Mouse (Mus musculus): ENCODE measurements around the gene Esyt2. TPM values are rescaled to one million over a fixed set of nuclear protein-coding genes. Genes with fewer than 3 reads are reported as not detected.

The Esyt2 gene
- total and polyA plus RNA-seq, 3 experiments, result 7.5 to 27.8 (median 24.6) TPM

DNA sequence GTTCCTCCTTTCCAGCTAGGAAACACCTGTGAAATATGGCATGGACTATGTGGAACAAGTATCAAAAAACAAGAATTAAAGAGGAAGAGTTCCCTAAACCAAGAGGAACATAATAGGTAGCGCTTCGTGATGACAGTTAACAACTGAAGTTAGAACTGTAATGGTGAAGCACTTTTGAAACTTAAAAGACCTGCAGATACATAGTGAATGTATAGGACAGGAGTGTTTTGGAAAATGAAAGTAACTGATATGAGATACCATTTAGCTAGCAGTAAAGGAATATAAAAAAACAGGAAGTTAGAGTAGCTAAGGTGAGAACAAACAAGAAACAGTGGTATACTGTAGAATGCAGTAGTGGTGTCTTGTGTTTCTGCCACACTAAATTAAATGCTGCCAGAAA, 1.9 kb downstream of the Esyt2 start:
- H3K4me1 ChIP-seq (ENCODE audit: control insufficient read depth, insufficient read depth, low read length), result no peaks in the 10 kb centered on the region; the same call in 1 of the 2 replicates
- H3K36me3 ChIP-seq (ENCODE audit: control insufficient read depth, insufficient read depth, low read length), result no peaks in the 10 kb centered on the region; the same call in 1 of the 2 replicates
- H3K27ac ChIP-seq, result no peak overlapping the region; the same call in 1 of the 2 replicates
- H3K79me2 ChIP-seq (replicated peaks; ENCODE audit: control insufficient read depth, insufficient read depth, low read length), result peaks cover 2% of the 10 kb centered on the region
- no peak for TF ChIP-seq EP300 (IDR thresholded peaks at IDR 0.05; ENCODE audit: insufficient read depth, low read depth, low read length)
- TF ChIP-seq POLR2A (IDR thresholded peaks at IDR 0.05; ENCODE audit: insufficient read depth, low read depth, low read length), result no peak
- TF ChIP-seq CTCF (IDR thresholded peaks at IDR 0.05), result no peak
- peak overlapping the region; percentile 98; the same call in 1 of the 2 replicates for H3K4me3 ChIP-seq
- 70% methylated on average over 2 of the region's 2 CpGs for WGBS
- H3K9ac ChIP-seq (ENCODE audit: low read depth, low read length), result no peak overlapping the region
- intact Hi-C loops (cut with DNase I), result loop anchor here (5.0 kb wide), 3 partner anchors 34 to 339 kb away; partner anchors contain the start of gene Zfp386
- no peaks in the 10 kb centered on the region for H3K27me3 ChIP-seq (ENCODE audit: control insufficient read depth, insufficient read depth, low read length)
- DNase-seq, result no peak

DNA sequence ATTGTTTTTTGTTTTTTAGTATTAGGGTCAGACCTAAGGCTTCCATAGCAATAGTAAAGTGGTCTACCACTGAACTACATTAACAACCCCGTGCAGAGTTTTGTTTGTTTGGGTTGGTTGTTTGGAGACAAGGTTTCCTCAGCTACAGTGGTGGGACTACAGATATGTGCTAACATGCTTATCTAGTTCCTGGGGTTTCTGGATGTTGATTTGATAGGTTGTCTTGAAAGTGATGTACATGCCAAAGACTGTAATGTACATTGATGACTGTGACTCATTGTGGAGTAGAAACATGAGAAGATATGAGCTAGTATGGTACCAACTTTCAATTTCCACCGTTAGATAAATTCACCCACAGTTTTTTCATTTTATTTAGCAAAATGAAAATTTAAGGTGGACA, 2.5 kb downstream of the Esyt2 start:
- intact Hi-C loops (cut with DNase I), result loop anchor here (5.0 kb wide), 3 partner anchors 34 to 339 kb away; partner anchors contain the start of gene Zfp386
- H3K27me3 ChIP-seq (ENCODE audit: control insufficient read depth, insufficient read depth, low read length), result no peaks in the 10 kb centered on the region
- no peak for TF ChIP-seq EP300 (IDR thresholded peaks at IDR 0.05; ENCODE audit: insufficient read depth, low read depth, low read length)
- TF ChIP-seq POLR2A (IDR thresholded peaks at IDR 0.05; ENCODE audit: insufficient read depth, low read depth, low read length), result no peak
- no peak for TF ChIP-seq CTCF (IDR thresholded peaks at IDR 0.05)
- 48% methylated on average over 2 of the region's 2 CpGs for WGBS
- no peak overlapping the region for H3K27ac ChIP-seq
- H3K4me3 ChIP-seq, result no peak overlapping the region
- no peak for DNase-seq
- peaks cover 4% of the 10 kb centered on the region for H3K79me2 ChIP-seq (replicated peaks; ENCODE audit: control insufficient read depth, insufficient read depth, low read length)
- H3K36me3 ChIP-seq (ENCODE audit: control insufficient read depth, insufficient read depth, low read length), result no peaks in the 10 kb centered on the region; the same call in 1 of the 2 replicates
- H3K9ac ChIP-seq (ENCODE audit: low read depth, low read length), result no peak overlapping the region
- H3K4me1 ChIP-seq (ENCODE audit: control insufficient read depth, insufficient read depth, low read length), result no peaks in the 10 kb centered on the region; the same call in 1 of the 2 replicates

DNA sequence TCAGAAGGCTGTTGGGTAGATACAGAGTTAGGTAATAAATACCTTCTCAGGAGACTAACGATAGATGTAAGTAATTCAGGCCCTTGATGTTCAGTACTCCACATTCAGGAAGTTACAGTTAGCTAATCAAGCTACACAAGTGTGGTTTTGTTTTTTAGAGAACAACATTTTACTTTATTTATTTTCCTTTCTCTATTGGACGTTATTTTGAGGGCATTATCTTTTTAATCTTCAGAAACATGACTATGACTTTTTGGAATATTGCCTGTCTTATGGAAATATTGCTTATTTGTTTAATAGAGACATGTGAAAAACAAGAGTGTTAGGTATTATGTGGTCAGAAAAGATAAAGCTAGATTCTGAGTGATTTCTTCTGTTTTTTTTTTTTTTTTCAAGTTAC, 12.2 kb downstream of the Esyt2 start:
- WGBS, result 24% methylated on average over 2 of the region's 2 CpGs
- H3K4me1 ChIP-seq (ENCODE audit: control insufficient read depth, insufficient read depth, low read length), result peaks cover 7% of the 10 kb centered on the region
- peaks cover 5% of the 10 kb centered on the region for H3K36me3 ChIP-seq (ENCODE audit: control insufficient read depth, insufficient read depth, low read length)
- DNase-seq, result no peak
- H3K9ac ChIP-seq (ENCODE audit: low read depth, low read length), result no peak overlapping the region
- H3K27me3 ChIP-seq (ENCODE audit: control insufficient read depth, insufficient read depth, low read length), result no peaks in the 10 kb centered on the region
- intact Hi-C loops (cut with DNase I), result no loop called here
- no peak overlapping the region for H3K4me3 ChIP-seq
- TF ChIP-seq CTCF (IDR thresholded peaks at IDR 0.05) (no peak), POLR2A (IDR thresholded peaks at IDR 0.05; ENCODE audit: insufficient read depth, low read depth, low read length) (no peak), EP300 (IDR thresholded peaks at IDR 0.05; ENCODE audit: insufficient read depth, low read depth, low read length) (no peak)
- peak overlapping the region; percentile 67 for H3K27ac ChIP-seq
- peaks cover 4% of the 10 kb centered on the region; the same call in 1 of the 2 replicates for H3K79me2 ChIP-seq (replicated peaks; ENCODE audit: control insufficient read depth, insufficient read depth, low read length)

DNA sequence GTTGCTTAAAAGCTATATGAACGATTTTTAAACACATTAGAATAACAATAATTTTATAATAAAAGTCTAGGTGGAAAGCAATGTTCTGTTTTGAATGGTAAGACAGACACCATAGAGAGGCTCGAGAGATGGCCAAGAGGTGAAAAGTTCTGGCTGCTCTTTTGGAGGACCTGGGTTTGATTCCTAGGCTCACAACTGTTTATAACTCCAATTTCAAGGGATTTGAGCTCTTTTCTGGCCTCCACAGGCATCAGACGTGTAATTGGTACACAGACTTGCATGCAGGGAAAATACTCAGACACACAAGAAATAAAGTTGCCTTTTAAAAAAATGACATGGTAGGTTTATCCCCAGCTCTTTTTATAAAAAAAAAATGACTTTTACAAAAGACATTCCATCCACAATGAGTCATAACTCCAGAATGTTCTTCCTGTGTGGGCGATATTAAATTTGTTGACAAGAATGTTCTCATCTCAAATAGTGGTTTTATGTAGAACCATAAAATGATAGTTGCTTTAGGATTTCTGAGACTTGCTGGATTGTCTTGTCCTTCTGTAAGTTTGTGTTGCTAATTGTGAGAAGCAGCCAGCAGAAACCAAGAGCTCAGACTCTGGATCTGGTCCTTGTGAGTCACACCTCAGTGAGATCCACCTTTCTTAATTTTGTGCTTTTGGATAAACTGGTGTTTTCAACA, 12.8 kb downstream of the Esyt2 start:
- H3K27ac ChIP-seq, result peak overlapping the region; percentile 67
- no peak for TF ChIP-seq CTCF (IDR thresholded peaks at IDR 0.05)
- TF ChIP-seq EP300 (IDR thresholded peaks at IDR 0.05; ENCODE audit: insufficient read depth, low read depth, low read length), result no peak
- TF ChIP-seq POLR2A (IDR thresholded peaks at IDR 0.05; ENCODE audit: insufficient read depth, low read depth, low read length), result no peak
- 46% methylated on average over 4 of the region's 4 CpGs for WGBS
- H3K9ac ChIP-seq (ENCODE audit: low read depth, low read length), result no peak overlapping the region
- peaks cover 7% of the 10 kb centered on the region for H3K4me1 ChIP-seq (ENCODE audit: control insufficient read depth, insufficient read depth, low read length)
- H3K27me3 ChIP-seq (ENCODE audit: control insufficient read depth, insufficient read depth, low read length), result no peaks in the 10 kb centered on the region
- H3K4me3 ChIP-seq, result no peak overlapping the region
- peaks cover 1% of the 10 kb centered on the region; the same call in 1 of the 2 replicates for H3K79me2 ChIP-seq (replicated peaks; ENCODE audit: control insufficient read depth, insufficient read depth, low read length)
- H3K36me3 ChIP-seq (ENCODE audit: control insufficient read depth, insufficient read depth, low read length), result peaks cover 5% of the 10 kb centered on the region
- intact Hi-C loops (cut with DNase I), result no loop called here
- DNase-seq, result no peak

DNA sequence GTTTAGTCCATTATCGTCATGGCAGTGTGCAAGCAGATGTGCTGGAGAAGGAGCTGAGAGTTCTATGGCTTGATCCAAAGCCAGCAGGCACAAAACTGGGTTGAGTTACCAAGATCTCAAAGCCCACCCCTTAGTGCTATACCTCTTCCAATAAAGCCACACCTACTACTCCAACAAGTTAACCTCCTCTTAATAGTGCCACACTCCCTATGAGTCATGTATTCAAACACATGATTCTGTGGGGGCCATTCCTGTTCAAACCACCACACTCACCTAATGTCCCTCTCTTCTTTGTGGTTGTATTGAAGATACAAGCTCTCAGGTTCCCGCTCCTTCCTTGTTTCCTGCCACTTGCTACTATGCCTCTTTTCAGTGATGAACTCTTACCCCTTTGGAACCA, 18.9 kb downstream of the Esyt2 start:
- WGBS, result 92% methylated on average over 2 of the region's 2 CpGs
- no peaks in the 10 kb centered on the region for H3K36me3 ChIP-seq (ENCODE audit: control insufficient read depth, insufficient read depth, low read length)
- no peak overlapping the region for H3K27ac ChIP-seq
- H3K9ac ChIP-seq (ENCODE audit: low read depth, low read length), result no peak overlapping the region
- H3K27me3 ChIP-seq (ENCODE audit: control insufficient read depth, insufficient read depth, low read length), result no peaks in the 10 kb centered on the region
- no peaks in the 10 kb centered on the region; the same call in 1 of the 2 replicates for H3K4me1 ChIP-seq (ENCODE audit: control insufficient read depth, insufficient read depth, low read length)
- intact Hi-C loops (cut with DNase I), result no loop called here
- H3K4me3 ChIP-seq, result no peak overlapping the region
- no peak for TF ChIP-seq CTCF (IDR thresholded peaks at IDR 0.05)
- H3K79me2 ChIP-seq (replicated peaks; ENCODE audit: control insufficient read depth, insufficient read depth, low read length), result peaks cover 3% of the 10 kb centered on the region
- no peak for DNase-seq

DNA sequence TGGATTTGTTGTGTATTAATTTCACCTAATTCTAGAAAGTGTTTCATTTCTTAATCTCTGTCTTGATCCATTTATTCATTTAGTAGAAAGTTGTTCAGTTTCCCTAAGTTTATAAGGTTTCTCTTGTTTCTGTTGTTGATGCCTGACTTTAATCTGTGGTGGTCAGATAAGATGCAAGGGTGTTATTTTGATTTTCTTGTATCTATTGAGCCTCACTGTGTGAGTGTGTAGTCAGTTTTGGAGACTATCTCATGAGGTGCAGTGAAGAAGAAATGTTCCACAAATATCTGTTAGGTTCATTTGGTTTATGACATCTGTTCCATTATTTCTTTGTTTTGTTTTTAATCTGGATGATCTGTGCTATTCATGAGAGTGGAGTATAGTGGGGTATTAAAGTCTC, 21.2 kb downstream of the Esyt2 start:
- H3K4me3 ChIP-seq, result no peak overlapping the region
- DNase-seq, result no peak
- no peak for TF ChIP-seq EP300 (IDR thresholded peaks at IDR 0.05; ENCODE audit: insufficient read depth, low read depth, low read length)
- no peak for TF ChIP-seq POLR2A (IDR thresholded peaks at IDR 0.05; ENCODE audit: insufficient read depth, low read depth, low read length)
- no peak for TF ChIP-seq CTCF (IDR thresholded peaks at IDR 0.05)
- peaks cover 3% of the 10 kb centered on the region for H3K79me2 ChIP-seq (replicated peaks; ENCODE audit: control insufficient read depth, insufficient read depth, low read length)
- no peaks in the 10 kb centered on the region for H3K36me3 ChIP-seq (ENCODE audit: control insufficient read depth, insufficient read depth, low read length)
- no peaks in the 10 kb centered on the region; the same call in 1 of the 2 replicates for H3K4me1 ChIP-seq (ENCODE audit: control insufficient read depth, insufficient read depth, low read length)
- no peak overlapping the region for H3K27ac ChIP-seq
- intact Hi-C loops (cut with DNase I), result no loop called here
- H3K27me3 ChIP-seq (ENCODE audit: control insufficient read depth, insufficient read depth, low read length), result no peaks in the 10 kb centered on the region
- no peak overlapping the region for H3K9ac ChIP-seq (ENCODE audit: low read depth, low read length)
